Mouse (Mus musculus) retina, postnatal 1 day (tissue): ENCODE results near the gene Oxct2a.
"Not testable (repeated sequence)": the region's sequence is repeated elsewhere in the genome, so short reads cannot be mapped to it uniquely, and the experiment has no call there.

Experiments used
- DNase-seq: peaks from one replicate; pipeline ENCODE4 v3.0.0-alpha.2; 2012

Gene Oxct2a

GRCm38 (mm10) chr4:123323534-123323933, at the start of gene Oxct2a:
Gene Oxct2a (minus strand): TSS chr4:123323634.
- no peak for DNase-seq

- no peak for DNase-seq
Observed at GRCm38 (mm10) chr4:123363555-123363954, 40.1 kb upstream of the Oxct2a start.

GRCm38 (mm10) chr4:123360771-123361170, 37.3 kb upstream of the Oxct2a start:
- no peak for DNase-seq

DNA sequence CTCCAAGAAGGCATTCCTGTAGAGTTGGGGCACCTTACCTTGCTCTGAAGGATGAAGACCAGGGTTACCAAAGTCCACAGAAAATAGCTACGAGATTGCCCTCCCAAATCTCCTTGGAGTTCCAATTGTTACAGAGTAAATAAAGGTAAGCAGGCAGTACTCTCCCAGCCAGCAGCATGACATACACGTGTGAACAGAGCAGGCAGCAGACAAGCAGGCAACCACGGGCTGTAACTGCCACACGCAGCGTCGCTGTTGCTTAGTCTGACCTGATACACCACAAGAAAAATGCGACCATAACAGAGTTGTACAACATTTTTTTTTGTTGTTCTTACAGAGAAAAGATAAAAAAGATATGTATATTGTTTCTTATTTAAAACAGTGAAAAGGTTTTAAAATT, 35.2 kb upstream of the Oxct2a start:
- no peak for DNase-seq

GRCm38 (mm10) chr4:123355941-123356340, 32.5 kb upstream of the Oxct2a start:
- no peak for DNase-seq

- DNase-seq = no peak
Observed at GRCm38 (mm10) chr4:123353271-123353877, 29.9 kb upstream of the Oxct2a start.

DNA sequence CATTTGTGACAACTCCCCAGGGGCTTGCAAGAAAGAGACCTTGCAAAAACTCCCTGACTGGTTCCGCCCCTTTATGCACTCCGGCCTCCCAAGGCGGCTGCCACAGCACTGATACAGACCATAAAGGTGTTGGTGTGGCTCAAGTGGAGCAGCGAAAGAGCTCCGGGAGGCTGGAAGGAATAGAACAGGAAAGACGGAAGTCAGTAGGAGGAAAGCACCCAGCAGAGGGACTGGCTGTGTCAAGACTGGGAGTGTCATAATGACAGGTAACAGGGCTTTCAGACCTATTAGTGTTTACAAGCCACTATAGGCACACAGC, 20.0 kb upstream of the Oxct2a start:
- DNase-seq = no peak

DNA sequence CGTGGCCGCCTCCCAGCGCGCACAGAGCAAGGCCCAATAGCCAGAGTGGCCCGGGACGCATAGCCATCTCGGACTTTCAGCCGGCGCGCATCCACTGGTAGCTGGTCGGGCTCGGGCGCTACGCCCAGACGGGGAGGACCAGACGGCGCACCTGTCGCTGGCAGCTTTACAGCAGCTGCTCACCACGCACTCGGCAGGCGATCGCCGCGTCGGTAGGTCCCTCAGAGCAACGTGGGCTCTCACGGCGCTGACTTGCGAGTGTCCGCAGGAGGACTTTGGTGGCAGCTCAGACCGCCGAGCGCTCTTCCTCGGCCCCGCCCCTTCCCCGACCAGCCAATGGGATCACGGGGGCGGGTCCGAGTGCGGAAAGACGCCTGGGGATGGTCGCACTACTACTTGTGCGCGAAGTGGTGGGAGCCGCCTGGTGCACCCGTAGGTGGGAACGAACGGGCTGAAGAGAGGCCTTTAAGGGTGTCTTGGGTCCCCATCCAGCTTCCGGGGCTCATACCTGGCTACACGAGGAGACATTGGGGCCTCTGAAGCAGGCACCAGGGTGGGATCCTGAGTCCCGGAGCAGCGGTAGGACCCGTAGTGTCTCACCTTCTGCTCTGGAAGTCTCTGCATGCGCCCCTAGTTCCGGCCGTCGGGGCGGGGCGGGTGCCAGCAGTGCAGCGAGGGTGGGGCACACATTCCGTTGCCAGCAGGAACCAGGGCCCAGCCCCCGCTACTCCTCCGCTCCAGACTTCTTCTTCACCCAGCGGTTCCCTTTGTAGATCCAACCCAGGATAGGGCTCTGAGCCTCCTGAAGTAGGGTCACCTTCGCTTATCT, 19.4 kb upstream of the Oxct2a start, which contains the start of gene Bmp8a:
TSS of gene Bmp8a (minus strand) at position 611 of the 829 bp plus-strand sequence.
- peak; percentile 90 for DNase-seq

GRCm38 (mm10) chr4:123342091-123342641, 18.7 kb upstream of the Oxct2a start:
- DNase-seq = peak; percentile 39

- no peak for DNase-seq
Observed at GRCm38 (mm10) chr4:123340232-123340631, 16.8 kb upstream of the Oxct2a start.

GRCm38 (mm10) chr4:123337693-123338092, 14.3 kb upstream of the Oxct2a start:
- no peak for DNase-seq

DNA sequence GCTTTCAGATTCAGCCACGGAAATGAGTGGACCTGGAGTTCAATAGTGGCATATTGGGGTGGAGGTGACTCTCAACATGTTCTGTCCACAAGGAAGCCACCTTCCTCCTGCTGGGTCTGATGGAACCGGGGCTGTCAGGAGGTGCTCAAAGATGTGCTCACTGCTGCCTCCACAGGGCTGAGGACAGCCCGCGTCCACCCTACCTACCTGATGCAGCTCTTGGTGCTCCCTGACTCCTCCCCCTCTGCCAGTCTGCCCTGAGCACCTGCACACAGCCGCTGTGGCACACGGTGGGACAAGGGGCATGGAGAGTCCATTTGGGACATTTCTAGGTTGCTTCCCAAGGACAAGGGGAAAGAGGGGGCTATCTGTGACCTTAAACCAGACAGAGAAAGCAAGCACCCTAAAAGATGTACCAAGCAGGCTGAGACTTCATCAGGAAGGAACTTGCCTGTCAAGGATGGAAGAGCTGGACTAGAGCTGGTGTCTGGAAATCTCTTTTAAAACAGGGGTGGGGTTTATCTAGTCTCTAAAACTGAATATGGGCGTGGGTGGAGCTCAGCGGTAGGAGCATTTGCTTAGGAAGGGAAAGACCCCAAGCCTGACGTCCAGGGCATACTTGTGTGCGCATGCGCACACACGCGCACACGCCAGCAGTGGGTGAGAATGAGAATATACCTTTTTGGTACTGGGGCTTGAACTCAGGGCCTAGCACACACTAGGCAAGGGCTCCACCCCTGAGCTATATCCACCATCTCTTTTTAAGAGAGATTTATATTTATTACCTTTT, 12.6 kb upstream of the Oxct2a start:
- no peak for DNase-seq

DNA sequence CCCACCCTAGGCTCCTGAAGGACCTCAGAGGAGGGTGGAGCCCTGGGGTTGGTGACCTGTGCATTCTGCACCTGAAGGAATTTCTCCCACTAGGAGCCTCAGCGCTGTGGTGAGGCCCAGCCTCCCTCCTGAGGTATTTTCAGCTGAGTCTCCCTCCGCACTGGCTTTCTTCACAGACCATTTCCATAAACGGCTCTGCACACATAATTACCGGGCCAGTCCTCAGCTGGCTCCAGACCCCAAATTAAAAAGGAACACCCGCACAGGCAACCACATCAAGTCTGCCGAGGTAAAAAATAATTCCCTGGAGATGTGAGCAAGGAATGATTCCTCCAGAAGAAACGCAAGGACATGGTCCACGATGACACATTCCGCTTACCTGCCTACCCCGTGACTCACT, 11.8 kb upstream of the Oxct2a start:
- DNase-seq = not testable (repeated sequence)

DNA sequence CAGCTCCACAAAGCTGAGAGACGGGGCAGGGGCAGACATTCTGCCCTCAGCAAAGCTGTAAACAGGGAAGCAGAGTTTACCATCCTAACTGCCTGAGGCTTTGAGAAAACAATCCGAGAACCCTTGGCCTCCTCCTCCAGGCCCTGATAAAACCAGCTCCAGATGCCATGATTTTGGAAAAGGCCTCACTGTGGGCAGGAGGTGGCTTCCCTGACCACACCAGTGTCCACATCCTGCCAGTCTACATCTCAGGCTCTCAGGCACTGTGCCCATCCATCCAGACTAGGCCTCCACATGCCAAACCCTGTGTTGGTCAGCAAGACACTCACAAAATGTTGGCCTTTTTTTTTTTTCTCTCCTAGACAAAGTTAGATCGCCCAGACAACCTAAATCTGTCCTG, 10.7 kb upstream of the Oxct2a start:
- no peak for DNase-seq

- no peak for DNase-seq
Observed at GRCm38 (mm10) chr4:123333151-123333550, 9.7 kb upstream of the Oxct2a start.

GRCm38 (mm10) chr4:123331961-123332360, 8.5 kb upstream of the Oxct2a start:
- DNase-seq = not testable (repeated sequence)

- DNase-seq = no peak
Observed at GRCm38 (mm10) chr4:123331326-123331725, 7.9 kb upstream of the Oxct2a start.

GRCm38 (mm10) chr4:123328946-123329345, 5.5 kb upstream of the Oxct2a start:
- DNase-seq = no peak

DNA sequence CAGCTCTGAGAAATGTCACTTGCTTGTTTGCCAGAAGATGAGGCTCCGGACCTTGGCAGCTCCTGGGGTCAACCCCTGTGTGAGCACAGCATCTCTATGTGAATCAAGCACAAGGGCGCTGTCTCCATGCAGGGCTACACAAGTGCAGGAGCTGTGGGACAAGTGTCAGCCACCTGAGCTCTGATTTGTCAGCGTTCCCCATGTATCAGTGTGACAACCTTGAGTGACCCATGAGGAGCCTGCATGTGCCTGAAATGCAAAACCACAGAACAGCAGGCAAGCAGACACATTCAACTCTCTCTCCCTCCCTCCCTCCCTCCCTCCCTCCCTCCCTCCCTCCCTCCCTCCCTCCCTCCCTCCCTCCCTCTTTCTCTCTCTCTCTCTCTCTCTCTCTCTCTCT, 4.2 kb upstream of the Oxct2a start:
- DNase-seq = no peak

- DNase-seq = no peak
Observed at GRCm38 (mm10) chr4:123326087-123326486, 2.7 kb upstream of the Oxct2a start.

DNA sequence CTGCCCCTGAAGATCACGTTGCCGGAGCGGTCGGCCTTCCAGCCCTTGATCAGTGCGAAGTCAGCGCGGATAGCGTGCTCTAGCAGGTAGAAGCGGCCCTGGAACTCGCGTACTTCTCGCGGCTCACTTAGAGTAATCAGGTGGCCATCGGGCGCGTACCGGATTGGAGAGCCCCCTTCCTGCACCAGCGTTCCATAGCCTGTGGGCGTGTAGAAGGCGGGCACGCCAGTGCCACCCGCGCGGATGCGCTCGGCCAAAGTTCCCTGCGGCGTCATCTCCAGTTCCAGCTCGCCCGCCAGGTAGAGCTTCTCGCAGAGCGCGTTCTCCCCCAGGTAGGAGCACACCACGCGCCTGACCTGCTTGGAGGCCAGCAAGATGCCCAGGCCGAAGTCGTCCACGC, 524 bp downstream of the Oxct2a start:
- DNase-seq = peak; percentile 19

DNA sequence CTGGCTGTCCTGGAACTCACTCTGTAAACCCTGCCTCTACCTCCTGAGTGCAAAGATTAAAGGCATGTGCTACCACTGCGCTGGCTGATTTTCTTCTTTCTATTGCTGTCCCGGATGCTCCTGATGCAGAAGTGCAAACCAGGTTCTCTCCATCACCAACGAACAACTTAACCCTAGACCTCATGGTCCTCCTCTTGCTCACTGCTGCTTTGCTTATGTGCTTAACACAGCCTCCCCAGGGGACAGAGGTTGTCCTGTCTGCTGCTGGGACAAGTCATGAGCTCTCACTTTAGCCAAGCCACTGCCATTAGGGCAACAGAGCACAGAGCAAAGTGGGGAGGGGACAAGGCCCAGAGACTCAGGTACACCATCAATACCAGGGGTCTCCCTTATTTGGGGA, 8.9 kb downstream of the Oxct2a start:
- DNase-seq = no peak

DNA sequence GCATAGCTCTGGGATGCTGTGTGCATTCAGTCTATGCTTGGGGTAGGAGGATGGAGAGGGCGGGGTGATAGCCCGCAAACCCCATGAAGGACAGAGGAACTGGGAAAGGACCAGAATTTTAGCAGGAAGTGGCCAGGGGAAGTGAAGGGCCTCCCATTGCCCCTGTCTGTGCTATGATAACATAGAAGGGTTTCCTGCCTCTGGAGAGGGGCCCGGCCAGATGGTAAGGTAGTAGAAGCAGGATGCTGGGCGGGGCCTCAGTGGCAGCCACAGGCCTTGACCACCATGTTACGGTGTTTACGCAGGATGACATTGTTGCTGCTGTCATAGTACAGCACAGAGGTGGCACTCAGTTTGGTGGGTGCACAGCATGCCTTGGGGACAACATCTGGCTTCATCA, 10.4 kb downstream of the Oxct2a start:
- DNase-seq = no peak
